Mouse (Mus musculus) fibroblast of lung, adult 2 months (primary cell): ENCODE data around the gene Jup.
"Not testable (repeated sequence)": the region's sequence is repeated elsewhere in the genome, so short reads cannot be mapped to it uniquely, and the experiment has no call there.

Experiments
- DNase-seq: peaks from one replicate; pipeline ENCODE4 v3.0.0-alpha.2; 2011; ENCODE audit warnings: low read depth

Gene Jup

DNA sequence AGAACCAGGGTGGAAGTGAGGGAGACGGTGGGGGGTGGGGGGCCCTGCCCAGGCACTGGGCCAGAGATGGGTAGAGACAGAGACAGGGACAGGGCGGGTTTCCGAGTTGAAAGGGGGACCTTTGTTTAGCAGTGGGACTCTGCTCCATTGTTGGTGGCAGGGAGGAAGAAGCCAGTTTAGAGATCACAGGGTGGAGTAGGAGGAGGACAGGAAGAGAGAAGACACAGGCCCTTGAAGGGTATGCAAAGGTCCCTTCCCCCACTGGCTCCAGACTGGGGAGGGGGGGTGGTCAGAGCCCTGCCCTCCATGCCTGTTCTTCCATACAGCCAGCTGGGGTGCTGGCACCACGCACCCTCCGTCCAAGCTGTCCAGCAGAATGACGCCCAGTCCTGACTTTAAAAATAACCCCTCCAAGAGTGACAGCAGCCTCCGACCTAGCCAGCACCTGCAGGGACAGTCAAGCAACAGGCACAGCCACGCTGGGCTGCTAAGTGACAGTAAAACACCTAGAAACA lies 7.6 kb downstream of the Jup start:
- DNase-seq, result no peak

DNA sequence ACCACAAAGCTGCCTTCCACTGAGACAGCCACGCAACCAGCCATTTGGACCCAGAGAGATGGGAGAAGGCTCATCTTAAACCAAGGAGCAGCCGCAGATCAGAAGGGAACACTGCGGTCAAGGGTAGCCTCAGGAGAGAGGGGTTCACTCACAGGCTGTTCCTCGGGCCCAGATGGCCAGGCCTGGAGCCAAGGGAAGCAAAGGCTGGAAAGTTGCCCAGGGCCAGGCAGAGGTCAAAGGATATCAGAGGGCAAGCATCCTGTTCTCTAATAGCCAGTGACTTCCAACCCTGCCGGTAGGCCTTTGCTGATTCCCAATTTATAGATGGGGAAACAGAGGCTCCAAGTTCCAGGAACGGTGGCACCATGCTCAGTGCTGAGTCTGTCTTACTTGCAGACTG lies 9.0 kb downstream of the Jup start:
- no peak for DNase-seq

DNA sequence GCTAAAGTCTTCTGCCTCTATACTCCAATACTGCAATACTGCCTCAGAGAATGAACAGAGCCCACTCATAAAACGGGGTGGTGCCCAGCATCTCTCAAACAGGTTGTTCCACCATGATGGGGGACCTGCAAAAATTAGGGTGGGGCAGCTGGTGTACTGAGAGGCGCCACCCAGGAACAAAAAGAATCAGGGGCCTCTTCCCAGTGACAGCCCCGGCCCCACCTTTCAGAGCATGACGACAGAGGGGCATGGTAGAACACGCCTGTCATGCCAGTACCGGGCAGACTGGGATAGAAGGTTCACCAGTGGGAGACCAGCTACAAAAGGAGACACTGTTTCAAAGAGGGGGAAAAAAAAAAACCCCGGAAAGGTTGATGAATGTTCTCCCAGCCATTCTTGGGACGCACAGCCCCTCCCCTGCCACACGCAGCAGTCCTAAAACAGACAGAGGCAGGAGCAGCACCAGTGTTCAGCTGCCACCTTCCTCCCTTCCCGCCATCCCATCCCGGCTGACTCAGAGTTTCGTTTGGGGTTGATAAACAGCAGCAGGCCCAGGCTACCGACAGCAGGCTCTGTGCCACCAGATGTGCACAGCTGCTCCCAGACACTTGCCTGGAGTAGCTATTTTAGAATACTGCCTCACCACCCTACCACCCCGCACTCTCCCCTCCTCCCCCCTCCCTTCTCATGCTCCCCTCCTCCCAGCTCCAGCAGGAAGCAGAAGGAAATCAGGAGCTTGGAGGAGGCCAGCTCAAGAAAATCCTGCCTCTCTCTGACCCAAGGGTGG lies 9.8 kb downstream of the Jup start:
- peak; percentile 46 for DNase-seq

DNA sequence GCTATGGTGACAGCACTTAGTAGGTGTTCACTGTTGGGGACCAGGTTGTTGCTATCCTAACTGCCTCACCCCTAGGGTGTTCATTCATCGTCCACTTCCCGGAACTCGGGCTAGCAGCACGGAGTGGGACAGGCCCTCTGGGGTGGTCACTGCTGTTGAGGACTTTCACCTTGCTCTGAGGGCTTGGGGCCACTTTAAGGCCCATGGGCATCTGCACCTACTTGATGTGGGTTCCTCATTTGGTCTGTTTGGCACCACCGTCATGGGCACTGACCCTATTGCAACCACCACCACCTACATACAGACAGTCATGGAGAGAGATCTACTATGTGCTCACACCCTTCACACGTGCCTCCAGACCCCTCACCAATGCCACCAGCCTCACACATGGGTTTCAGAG lies 10.5 kb downstream of the Jup start:
- no peak for DNase-seq

DNA sequence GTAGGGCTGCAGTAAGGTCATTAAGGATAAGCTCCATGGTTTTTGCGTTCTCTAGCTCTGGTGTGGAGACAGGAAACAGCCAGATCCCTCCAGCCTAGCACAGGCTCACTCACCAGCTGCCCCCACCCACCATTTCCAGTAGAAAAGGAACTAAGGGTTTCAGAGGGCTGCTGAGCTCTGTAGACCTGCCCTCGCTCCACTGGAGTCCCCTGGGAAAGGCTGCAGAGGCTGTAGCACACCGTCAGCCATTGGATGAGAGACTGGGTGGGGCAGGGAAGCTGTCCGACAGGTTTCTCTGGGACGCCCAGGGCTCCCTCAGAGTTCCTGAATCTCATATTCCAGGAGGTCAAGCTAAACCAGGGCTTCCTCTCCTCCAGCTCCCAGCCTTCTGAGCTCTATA lies 11.0 kb downstream of the Jup start:
- DNase-seq, result no peak

DNA sequence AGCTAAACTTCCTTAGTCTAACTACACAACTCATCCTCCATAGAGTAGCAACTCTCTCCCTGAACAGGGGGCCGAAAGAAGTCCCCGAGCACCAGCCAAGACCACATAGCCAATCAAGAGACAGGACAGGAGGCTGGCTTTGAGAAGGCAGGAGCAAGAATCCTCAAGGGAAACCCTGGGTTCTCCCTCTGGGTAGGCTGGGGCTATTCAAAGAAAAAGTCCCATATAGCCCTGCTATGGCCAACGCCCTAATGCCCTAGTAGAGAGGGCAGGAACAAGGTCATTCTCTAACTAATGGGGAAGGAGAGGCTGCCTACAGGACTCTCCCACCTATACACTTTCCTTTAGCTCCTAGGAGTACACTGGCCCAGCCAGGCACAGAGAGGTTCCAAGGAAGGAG lies 12.5 kb downstream of the Jup start:
- no peak for DNase-seq

DNA sequence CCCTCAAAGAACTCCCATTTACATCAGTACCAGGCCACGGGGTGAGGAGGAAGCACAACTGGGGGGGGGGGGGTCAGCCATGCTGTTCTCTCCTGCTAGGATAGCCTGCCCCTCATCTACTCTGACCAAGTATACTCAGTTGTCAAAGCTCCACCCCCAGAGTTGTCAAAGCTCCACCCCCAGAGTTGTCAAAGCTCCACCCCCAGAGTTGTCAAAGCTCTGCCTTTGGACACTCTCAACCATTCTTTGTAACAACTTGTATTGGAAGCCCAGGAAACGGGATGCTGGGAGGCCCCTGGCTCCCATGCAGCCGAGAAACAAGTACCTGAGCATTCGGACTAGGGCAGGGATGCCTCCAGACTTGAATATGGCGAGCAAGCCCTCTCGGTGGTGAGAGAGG lies 14.9 kb downstream of the Jup start:
- DNase-seq, result no peak

DNA sequence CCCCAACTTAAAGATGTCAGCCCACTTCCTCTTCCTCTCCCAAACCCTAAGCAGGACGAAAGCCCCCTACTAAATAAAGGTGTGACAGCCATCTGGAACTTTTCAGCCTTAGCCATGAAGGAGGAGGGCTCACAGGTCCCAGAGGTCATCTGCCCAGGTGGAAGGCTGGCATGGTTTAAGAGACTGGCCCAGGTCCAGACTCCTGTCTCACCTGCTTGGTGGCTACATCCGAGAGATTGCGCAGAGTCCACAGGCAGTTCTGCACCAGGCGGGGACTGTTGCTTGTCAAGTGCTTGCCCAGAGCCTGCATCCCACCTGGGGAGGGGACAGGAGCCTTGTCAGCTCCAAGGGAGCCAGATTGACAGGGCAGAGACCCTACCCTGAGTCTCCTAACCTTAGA lies 18.3 kb downstream of the Jup start:
- no peak for DNase-seq

DNA sequence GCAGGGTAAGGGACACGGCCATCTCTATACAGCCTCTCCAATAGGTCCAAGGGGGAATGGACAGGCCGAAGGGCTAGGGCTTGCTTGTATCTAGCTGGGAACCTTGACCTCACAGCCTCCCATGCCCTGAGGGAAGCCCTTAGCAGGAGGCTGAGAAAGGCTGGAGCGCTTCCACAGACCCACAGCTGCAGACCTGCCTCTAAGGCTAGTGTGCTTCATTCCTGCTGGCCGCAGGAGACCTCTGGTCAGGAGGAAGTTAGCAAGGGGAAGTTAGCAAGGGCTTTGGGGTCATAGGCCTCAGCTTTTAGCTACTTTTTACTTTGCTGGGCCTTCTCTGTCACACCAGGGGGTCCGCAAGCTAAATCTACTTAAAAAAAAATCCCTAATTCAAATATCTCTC lies 19.1 kb downstream of the Jup start:
- no peak for DNase-seq

DNA sequence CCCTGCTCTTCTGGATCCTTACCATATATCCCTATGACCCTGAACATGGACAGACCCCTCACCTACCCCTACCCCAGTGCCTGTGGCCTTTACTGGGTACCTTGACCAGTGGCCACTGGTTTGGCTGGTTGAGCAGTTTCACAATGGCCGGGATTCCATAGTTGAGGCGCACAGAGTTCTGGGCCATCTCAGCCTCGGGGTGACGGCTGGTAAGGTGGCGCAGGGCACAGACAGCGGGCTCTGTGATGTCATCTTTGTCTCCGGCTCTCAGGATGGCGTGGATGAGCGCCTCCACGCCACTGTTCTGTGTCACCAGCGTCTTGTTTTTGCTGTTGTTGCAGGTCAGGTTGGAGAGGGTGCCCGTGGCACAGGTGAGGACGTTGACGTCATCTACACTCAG lies 19.6 kb downstream of the Jup start:
- no peak for DNase-seq

DNA sequence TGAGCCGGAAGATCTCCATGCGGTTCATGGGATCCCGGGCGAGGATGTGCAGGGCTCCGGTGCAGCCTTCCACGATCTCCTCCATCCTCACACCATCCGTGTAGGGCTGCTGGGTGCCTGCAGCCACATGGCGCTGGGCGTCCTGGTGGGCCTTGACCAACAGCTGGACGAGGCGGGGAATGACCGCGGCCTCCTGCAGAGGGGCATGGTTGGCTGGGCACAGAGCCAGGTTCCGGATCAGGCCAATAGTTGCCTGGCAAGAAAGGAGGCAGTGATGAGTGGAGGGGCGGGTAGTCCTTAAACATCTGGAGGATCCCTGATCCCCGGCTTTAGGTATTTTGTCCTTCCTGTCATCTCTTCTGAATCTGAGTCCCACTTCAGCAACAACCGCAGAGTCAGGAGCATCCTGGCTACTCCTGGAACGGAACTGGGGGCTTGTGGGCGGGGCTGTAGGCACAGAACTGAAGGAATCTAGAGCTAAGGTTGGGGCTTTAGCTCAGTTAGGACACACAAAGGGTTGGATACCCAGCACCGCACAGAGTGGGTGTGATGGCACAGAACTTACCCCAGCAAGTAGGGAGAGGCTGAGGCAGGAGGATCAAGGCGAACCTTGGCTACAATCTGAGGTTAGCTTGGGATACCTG lies 20.7 kb downstream of the Jup start:
- DNase-seq, result no peak

DNA sequence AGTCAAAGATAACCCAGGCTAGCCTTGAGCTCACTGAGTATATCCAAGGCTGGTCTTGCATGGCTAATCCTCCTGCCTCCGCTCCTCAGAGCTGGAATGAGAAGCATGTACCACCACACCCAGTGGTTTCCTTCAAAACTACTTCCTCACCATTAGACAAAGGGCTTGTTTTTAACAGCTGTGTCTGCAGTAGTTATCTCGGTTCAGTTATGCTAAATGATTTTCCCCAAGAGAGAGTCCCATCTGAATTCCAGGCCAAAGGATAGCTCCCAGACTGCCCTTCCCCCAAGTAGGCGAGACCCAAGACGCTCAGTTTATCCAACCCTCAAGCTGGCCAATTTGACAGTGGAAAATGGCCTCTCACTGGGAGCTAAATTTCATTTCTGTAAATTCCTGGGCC lies 21.6 kb downstream of the Jup start:
- no peak for DNase-seq

DNA sequence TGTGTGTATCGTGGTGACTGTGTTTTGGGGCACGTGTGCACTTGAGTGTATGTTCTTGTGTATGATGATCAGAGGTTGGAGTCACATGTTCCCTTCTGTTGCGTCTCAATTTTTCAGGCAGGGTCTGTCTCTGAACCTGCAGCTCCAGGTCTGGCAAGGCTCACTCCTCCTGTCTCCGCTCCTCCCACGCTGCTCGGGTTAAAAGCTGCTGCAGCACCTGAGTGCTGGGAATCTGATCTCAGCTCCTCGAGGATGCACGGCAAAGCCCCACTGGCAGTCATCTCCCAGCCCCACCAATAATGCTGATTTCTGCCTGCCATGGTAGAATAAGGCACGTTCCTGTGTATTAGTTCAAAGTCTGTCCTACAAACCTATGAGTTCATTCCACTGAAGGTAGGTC lies 22.4 kb downstream of the Jup start:
- DNase-seq, result no peak

DNA sequence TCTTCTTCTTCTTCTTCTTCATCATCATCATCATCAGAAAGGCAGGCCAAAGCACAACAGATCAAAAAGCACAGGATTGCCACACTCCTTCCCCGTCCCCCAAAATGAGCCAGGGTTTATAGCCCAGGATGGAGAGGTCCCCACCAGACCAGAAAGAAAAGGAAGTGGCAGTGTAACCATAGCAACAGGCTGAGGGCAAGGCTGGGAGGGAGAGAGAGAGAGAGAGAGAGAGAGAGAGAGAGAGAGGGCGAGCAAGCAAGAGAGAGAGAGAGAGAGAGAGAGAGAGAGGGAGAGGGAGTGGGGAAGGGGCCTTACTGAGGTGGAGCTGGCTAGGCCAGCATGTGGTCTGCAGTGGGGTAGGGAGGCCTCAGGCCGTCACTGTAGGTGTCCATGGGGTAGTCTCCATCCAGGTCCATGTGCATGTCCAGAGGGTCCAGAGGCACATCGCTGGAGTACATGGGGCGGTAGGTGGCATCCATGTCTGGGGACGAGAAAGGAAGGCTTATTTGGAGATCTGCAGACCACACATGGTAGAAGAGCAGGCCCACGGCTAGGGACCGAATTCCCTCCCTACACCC lies 25.5 kb downstream of the Jup start:
- DNase-seq, result no peak

DNA sequence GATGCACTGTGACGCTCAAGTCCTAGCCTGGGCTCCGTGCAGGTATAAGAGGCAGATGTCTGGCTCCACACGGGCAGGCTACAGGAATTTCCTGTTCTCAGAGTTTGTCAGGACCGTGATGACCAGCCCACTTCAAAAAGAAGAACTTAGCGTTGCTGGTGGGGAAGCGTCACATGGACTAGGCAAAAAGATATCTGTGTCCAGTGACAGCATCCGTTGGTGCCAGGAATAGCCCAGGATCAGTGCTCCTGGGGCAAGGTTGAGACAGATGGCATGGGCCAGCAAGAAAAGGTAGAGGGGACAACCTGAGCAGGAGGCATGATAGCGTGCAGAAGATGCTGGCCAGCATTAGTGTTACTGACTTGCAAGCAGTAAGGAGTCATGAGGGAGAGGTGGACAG lies 27.7 kb downstream of the Jup start:
- DNase-seq, result no peak

DNA sequence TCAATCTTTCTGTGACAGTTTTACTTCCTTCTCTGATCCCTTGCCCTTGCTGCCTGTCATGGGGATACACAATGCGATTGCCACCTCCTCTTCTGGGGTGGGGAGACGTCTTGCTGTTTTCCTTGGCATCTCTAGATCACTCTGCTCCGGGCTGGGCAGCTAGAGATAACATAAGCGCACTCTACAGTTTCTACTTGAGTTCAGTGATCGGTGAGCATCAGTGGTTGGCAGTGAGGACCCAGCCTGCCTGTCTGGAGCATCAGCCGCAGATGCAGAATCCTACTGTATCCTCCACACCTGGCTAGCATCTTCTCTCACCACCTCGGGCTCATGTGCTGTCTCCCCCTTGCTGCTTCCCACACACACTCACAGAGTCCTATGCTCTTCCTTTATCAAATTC lies 28.4 kb downstream of the Jup start:
- no peak for DNase-seq

DNA sequence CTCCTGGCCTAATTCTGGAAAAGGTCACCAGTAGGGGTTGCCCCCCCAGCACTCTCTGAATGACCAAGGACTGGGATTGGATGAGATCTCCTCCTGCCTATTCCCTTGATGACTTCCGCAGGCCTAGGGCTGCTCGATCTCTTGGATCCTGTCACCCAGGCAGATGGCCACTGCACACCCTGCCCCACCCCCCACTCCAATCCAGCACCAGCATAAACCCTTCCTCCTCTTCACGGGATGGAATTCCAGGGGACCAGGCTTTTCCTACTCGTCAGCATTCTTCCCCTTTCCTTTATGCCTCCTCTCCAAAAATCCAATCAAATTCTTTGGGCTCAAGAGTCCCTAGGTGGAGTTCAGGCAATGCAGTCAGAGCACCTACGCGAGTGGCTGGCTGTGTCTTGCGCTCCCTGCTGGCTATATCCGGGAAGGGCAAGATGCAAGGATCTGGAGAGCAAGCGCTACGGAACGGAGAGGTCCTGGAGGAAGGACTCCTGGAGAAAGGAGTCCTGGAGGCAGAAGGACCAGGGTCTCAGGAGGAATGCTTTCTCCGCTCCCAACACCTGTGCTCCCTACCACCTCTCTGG lies 34.5 kb downstream of the Jup start:
- no peak for DNase-seq

DNA sequence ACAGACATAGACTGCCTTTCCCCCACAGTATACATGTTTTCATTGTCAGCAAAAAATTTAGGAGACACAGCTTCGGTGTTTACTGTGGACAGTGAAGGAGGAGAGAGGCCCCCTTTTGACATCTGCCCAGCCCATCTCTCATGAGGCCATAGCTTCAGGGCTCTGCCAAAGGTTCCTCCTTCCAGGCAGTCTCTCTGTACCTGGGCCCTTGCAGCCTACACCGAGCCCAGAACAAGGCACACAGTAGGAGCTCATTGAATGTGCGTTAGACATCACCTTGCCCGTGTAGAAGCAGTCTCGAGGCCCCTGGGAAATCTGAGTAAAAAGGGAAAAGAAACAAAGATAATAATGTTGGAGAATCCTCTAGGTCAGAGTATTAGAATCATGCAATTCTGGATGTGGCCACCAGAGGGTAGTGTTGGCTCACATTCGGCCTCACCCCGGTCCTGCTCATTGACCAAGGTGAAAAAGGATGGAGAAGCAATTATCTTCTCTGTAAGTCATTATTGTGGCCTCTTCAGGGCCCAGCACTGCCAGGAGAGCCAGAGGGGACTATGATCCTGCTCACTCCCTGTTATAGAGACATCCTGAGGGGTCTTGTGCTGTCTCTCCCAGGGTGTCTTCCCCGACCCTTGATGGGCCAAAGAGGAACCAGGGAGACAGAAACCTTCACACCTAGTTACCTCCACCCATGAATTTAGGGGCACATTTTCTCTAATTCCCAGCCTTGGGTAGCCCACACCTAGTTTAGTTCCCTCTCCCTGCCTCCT lies 35.2 kb downstream of the Jup start:
- DNase-seq, result peak; percentile 19

DNA sequence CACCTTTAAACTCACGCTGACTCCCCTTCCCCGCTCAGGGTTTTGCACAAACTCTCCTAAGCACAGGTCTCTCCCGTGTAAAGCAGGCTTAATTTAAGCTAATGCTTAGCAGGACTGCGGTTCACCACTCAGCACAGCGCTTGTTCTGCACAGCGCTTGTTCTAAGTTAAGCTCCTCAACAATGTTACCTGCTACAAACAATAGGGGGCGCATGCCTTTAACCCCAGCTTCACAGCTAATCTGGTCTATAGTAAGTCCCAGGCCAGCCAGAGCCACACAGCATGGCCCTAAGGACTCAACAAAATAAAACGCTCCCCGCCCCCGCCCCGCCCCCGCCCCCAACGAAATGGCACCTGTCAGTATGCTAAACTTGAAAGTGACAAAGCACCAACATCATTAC lies 36.5 kb downstream of the Jup start:
- not testable (repeated sequence) for DNase-seq

DNA sequence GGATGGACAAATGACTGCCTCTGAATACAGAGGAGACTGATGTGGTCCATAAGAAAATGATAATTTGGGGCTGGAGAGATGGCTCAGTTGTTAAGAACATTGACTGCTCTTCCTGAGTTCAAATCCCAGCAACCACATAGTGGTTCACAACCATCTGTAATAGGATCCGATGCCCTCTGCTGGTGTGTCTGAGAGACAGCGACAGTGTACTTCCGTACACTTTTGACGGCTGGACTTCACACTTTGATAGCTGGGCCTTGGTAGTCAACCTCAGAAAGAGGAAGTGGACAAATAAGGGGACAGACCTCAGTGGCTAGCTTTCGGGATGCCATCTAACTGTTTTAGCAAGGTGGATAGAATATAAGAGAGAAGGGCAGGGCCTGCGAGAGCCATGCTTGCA lies 37.4 kb downstream of the Jup start:
- DNase-seq, result no peak

DNA sequence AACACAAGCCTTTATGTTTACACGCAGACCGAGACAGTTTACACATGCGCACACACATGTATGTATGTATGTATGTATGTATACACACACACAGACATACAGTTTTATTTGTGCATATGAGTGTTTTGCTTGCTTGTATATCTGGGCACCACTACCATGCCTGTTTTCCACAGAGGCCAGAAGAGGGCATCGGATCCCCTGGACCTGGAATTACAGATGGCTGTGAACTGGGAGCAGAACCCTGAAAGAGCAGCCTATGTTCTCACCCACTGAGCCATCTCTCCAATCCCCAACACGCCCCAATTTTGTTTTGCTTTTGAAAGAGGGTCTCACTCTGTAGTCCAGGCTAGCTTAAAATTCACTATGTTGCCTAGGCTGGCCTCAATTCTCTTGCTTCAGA lies 40.2 kb downstream of the Jup start:
- no peak for DNase-seq

DNA sequence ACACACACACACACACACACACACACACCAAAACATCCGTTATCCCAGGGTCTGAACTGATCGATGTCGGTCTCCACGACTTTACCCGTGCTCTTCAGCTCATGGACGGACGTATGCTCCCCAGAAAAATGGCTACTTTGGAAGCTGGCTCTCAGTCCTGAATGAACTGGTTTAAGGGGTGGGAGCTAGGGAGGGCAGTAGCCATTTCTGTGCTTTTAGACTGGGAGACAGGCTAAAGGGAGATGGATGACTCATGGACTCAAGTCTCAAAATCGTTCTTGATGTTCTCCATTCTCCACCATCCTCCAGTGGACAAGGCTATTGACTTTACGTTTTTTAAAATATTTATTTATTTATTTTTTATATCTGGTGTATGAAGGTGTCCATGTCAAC lies 40.7 kb downstream of the Jup start:
- no peak for DNase-seq
